Mouse (Mus musculus): ENCODE measurements around the gene Tspan12. TPM values are rescaled to one million over a fixed set of nuclear protein-coding genes. Genes with fewer than 3 reads are reported as not detected.

The Tspan12 gene
- polyA plus RNA-seq, 1 experiment from 2014 or later: 60.7 TPM

GRCm38 (mm10) chr6:21857843-21858242 lies 5.5 kb upstream of the Tspan12 start:
- Histone ChIP-seq H3K36me3 (ENCODE audit: control insufficient read depth, insufficient read depth, low read length) (no peaks in the 10 kb centered on the region), H3K27ac (ENCODE audit: low read depth, low read length) (no peak overlapping the region), H3K4me3 (ENCODE audit: low read depth, low read length) (no peak overlapping the region), H3K9ac (ENCODE audit: low read length) (no peak overlapping the region), H3K27me3 (replicated peaks; ENCODE audit: control insufficient read depth, insufficient read depth, low read length) (0 out of 2 replicates have a peak, but pooled peaks cover 2% of the 10 kb centered on the region), H3K9me3 (replicated peaks; ENCODE audit: control insufficient read depth, low read length) (no peaks in the 10 kb centered on the region), H3K4me2 (ENCODE audit: low read length) (peak overlapping the region; percentile 28; the same call in 1 of the 2 replicates), H3K4me1 (ENCODE audit: control insufficient read depth, insufficient read depth, low read length) (no peaks in the 10 kb centered on the region)
- ATAC-seq (peak; percentile 77), DNase-seq (ENCODE audit: low spot score) (peak; percentile 69)
- WGBS: 10% methylated on average over 7 of the region's 7 CpGs

GRCm38 (mm10) chr6:21855921-21856320 lies 3.6 kb upstream of the Tspan12 start:
- H3K36me3 ChIP-seq (ENCODE audit: control insufficient read depth, insufficient read depth, low read length): no peaks in the 10 kb centered on the region
- H3K27ac ChIP-seq (ENCODE audit: low read depth, low read length): no peak overlapping the region
- no peak for ATAC-seq
- 0 out of 2 replicates have a peak, but pooled peaks cover 2% of the 10 kb centered on the region for H3K27me3 ChIP-seq (replicated peaks; ENCODE audit: control insufficient read depth, insufficient read depth, low read length)
- H3K9ac ChIP-seq (ENCODE audit: low read length): no peak overlapping the region
- no peak overlapping the region for H3K4me2 ChIP-seq (ENCODE audit: low read length)
- no peaks in the 10 kb centered on the region for H3K9me3 ChIP-seq (replicated peaks; ENCODE audit: control insufficient read depth, low read length)
- no peak for DNase-seq (ENCODE audit: low spot score)
- 57% methylated on average over 7 of the region's 7 CpGs for WGBS
- peaks cover 4% of the 10 kb centered on the region; the same call in 1 of the 2 replicates for H3K4me1 ChIP-seq (ENCODE audit: control insufficient read depth, insufficient read depth, low read length)
- no peak overlapping the region for H3K4me3 ChIP-seq (ENCODE audit: low read depth, low read length)

- H3K4me1 ChIP-seq (ENCODE audit: control insufficient read depth, insufficient read depth, low read length): peaks cover 8% of the 10 kb centered on the region; the same call in 1 of the 2 replicates
- DNase-seq (ENCODE audit: low spot score): no peak
- no peaks in the 10 kb centered on the region for H3K27me3 ChIP-seq (replicated peaks; ENCODE audit: control insufficient read depth, insufficient read depth, low read length)
- H3K4me3 ChIP-seq (ENCODE audit: low read depth, low read length): no peak overlapping the region
- no peak overlapping the region for H3K4me2 ChIP-seq (ENCODE audit: low read length)
- H3K9me3 ChIP-seq (replicated peaks; ENCODE audit: control insufficient read depth, low read length): no peaks in the 10 kb centered on the region
- no peak overlapping the region for H3K27ac ChIP-seq (ENCODE audit: low read depth, low read length)
- H3K36me3 ChIP-seq (ENCODE audit: control insufficient read depth, insufficient read depth, low read length): 0 out of 2 replicates have a peak, but pooled peaks cover 4% of the 10 kb centered on the region
- H3K9ac ChIP-seq (ENCODE audit: low read length): no peak overlapping the region
- 59% methylated on average over 6 of the region's 6 CpGs for WGBS
- no peak for ATAC-seq
These were observed 1.0 kb upstream of the Tspan12 start for GRCm38 (mm10) chr6:21853342-21853741.

- DNase-seq (ENCODE audit: low spot score): peak; percentile 82
- WGBS: under 1% methylated on average over 60 of the region's 62 CpGs
- peak overlapping the region; percentile 81 for H3K27ac ChIP-seq (ENCODE audit: low read depth, low read length)
These were observed 545 bp downstream of the Tspan12 start for GRCm38 (mm10) chr6:21851596-21852343.

GRCm38 (mm10) chr6:21851346-21851595 lies 1.0 kb downstream of the Tspan12 start:
- Histone ChIP-seq H3K4me1 (ENCODE audit: control insufficient read depth, insufficient read depth, low read length) (peaks cover 8% of the 10 kb centered on the region; the same call in 1 of the 2 replicates), H3K27me3 (replicated peaks; ENCODE audit: control insufficient read depth, insufficient read depth, low read length) (no peaks in the 10 kb centered on the region), H3K9me3 (replicated peaks; ENCODE audit: control insufficient read depth, low read length) (no peaks in the 10 kb centered on the region), H3K27ac (ENCODE audit: low read depth, low read length) (peak overlapping the region; percentile 81), H3K9ac (ENCODE audit: low read length) (peak overlapping the region; percentile 86), H3K36me3 (ENCODE audit: control insufficient read depth, insufficient read depth, low read length) (0 out of 2 replicates have a peak, but pooled peaks cover 7% of the 10 kb centered on the region), H3K4me3 (ENCODE audit: low read depth, low read length) (peak overlapping the region; percentile 81), H3K4me2 (ENCODE audit: low read length) (peak overlapping the region; percentile 76)
- DNase-seq (ENCODE audit: low spot score) (no peak), ATAC-seq (no peak)
- 0% methylated on average over 5 of the region's 5 CpGs for WGBS

More at GRCm38 (mm10) chr6:21851596-21852343, 545 bp downstream of the Tspan12 start:
- Histone ChIP-seq H3K9me3 (replicated peaks; ENCODE audit: control insufficient read depth, low read length) (no peaks in the 10 kb centered on the region), H3K4me1 (ENCODE audit: control insufficient read depth, insufficient read depth, low read length) (peaks cover 8% of the 10 kb centered on the region; the same call in 1 of the 2 replicates), H3K4me2 (ENCODE audit: low read length) (peak overlapping the region; percentile 76), H3K4me3 (ENCODE audit: low read depth, low read length) (peak overlapping the region; percentile 81), H3K9ac (ENCODE audit: low read length) (peak overlapping the region; percentile 86), H3K36me3 (ENCODE audit: control insufficient read depth, insufficient read depth, low read length) (0 out of 2 replicates have a peak, but pooled peaks cover 7% of the 10 kb centered on the region), H3K27me3 (replicated peaks; ENCODE audit: control insufficient read depth, insufficient read depth, low read length) (no peaks in the 10 kb centered on the region)
- peak; percentile 93 for ATAC-seq

- WGBS: 25% methylated on average over 21 of the region's 21 CpGs
- Histone ChIP-seq H3K4me1 (ENCODE audit: control insufficient read depth, insufficient read depth, low read length) (peaks cover 8% of the 10 kb centered on the region; the same call in 1 of the 2 replicates), H3K9ac (ENCODE audit: low read length) (peak overlapping the region; percentile 86), H3K27me3 (replicated peaks; ENCODE audit: control insufficient read depth, insufficient read depth, low read length) (no peaks in the 10 kb centered on the region), H3K27ac (ENCODE audit: low read depth, low read length) (no peak overlapping the region; the same call in 1 of the 2 replicates), H3K4me2 (ENCODE audit: low read length) (peak overlapping the region; percentile 76), H3K9me3 (replicated peaks; ENCODE audit: control insufficient read depth, low read length) (no peaks in the 10 kb centered on the region), H3K36me3 (ENCODE audit: control insufficient read depth, insufficient read depth, low read length) (0 out of 2 replicates have a peak, but pooled peaks cover 7% of the 10 kb centered on the region), H3K4me3 (ENCODE audit: low read depth, low read length) (peak overlapping the region; percentile 81)
- DNase-seq (ENCODE audit: low spot score): peak; percentile 9
- ATAC-seq: peak; percentile 38
These were observed 1.6 kb downstream of the Tspan12 start for GRCm38 (mm10) chr6:21850526-21851345.

GRCm38 (mm10) chr6:21848808-21849207 lies 3.5 kb downstream of the Tspan12 start:
- Histone ChIP-seq H3K4me1 (ENCODE audit: control insufficient read depth, insufficient read depth, low read length) (peaks cover 8% of the 10 kb centered on the region; the same call in 1 of the 2 replicates), H3K36me3 (ENCODE audit: control insufficient read depth, insufficient read depth, low read length) (0 out of 2 replicates have a peak, but pooled peaks cover 7% of the 10 kb centered on the region), H3K4me2 (ENCODE audit: low read length) (no peak overlapping the region), H3K9ac (ENCODE audit: low read length) (no peak overlapping the region), H3K4me3 (ENCODE audit: low read depth, low read length) (no peak overlapping the region), H3K27me3 (replicated peaks; ENCODE audit: control insufficient read depth, insufficient read depth, low read length) (no peaks in the 10 kb centered on the region), H3K27ac (ENCODE audit: low read depth, low read length) (no peak overlapping the region), H3K9me3 (replicated peaks; ENCODE audit: control insufficient read depth, low read length) (no peaks in the 10 kb centered on the region)
- ATAC-seq: no peak
- no peak for DNase-seq (ENCODE audit: low spot score)
- WGBS: 90% methylated on average over 4 of the region's 4 CpGs

- peak; percentile 96 for ATAC-seq
- Histone ChIP-seq H3K9me3 (replicated peaks; ENCODE audit: control insufficient read depth, low read length) (no peaks in the 10 kb centered on the region), H3K9ac (ENCODE audit: low read length) (no peak overlapping the region), H3K27ac (ENCODE audit: low read depth, low read length) (peak overlapping the region; percentile 63), H3K27me3 (replicated peaks; ENCODE audit: control insufficient read depth, insufficient read depth, low read length) (no peaks in the 10 kb centered on the region), H3K4me1 (ENCODE audit: control insufficient read depth, insufficient read depth, low read length) (peaks cover 16% of the 10 kb centered on the region), H3K4me2 (ENCODE audit: low read length) (peak overlapping the region; percentile 20; the same call in 1 of the 2 replicates), H3K36me3 (ENCODE audit: control insufficient read depth, insufficient read depth, low read length) (peaks cover 2% of the 10 kb centered on the region; the same call in 1 of the 2 replicates), H3K4me3 (ENCODE audit: low read depth, low read length) (no peak overlapping the region)
- WGBS: 2% methylated on average over 9 of the region's 9 CpGs
- DNase-seq (ENCODE audit: low spot score): peak; percentile 95
These were observed 12.1 kb downstream of the Tspan12 start for GRCm38 (mm10) chr6:21839976-21840775.
